Mouse (Mus musculus) stomach, postnatal 0 days (tissue): ENCODE results near the gene Trim71. TPM values are rescaled to one million over a fixed set of nuclear protein-coding genes. Genes with fewer than 3 reads are reported as not detected.

ENCODE experiments used
- ATAC-seq: fragments of 200-750 bp; cut with Nextera tagmentation; 2 replicates; pipeline ENCODE4 v1.8.0; 2017; ENCODE audit not compliant: low FRiP score, low TSS enrichment
- DNase-seq: peaks from one replicate; pipeline ENCODE4 v3.0.0-alpha.2; 2016; ENCODE audit warnings: low spot score
- H3K27ac ChIP-seq: fragments of 300-500 bp; sonication (generic); replicated peaks from 2 replicates; pipeline ENCODE4 v1.5.1; 2014; ENCODE audit warnings: mild to moderate bottlenecking, control low read depth
- H3K27me3 ChIP-seq: fragments of 300-500 bp; sonication (generic); 2 replicates; pipeline ENCODE4 v1.6.1; 2014; ENCODE audit warnings: low read length; ENCODE audit not compliant: control insufficient read depth, insufficient read depth
- H3K36me3 ChIP-seq: fragments of 300-500 bp; sonication (generic); 2 replicates; pipeline ENCODE4 v1.6.1; 2014; ENCODE audit warnings: low read length, mixed read lengths; ENCODE audit not compliant: control insufficient read depth, insufficient read depth
- H3K4me1 ChIP-seq: fragments of 300-500 bp; sonication (generic); replicated peaks from 2 replicates; pipeline ENCODE4 v1.6.1; 2014; ENCODE audit warnings: antibody characterized with exemption; ENCODE audit not compliant: control insufficient read depth, insufficient read depth
- H3K4me2 ChIP-seq: fragments of 300-500 bp; sonication (generic); replicated peaks from 2 replicates; pipeline ENCODE4 v1.6.1; 2014; ENCODE audit warnings: low read depth, mild to moderate bottlenecking, control low read depth, moderate library complexity
- H3K4me3 ChIP-seq: fragments of 300-500 bp; sonication (generic); 2 replicates; pipeline ENCODE4 v1.5.1; 2014; ENCODE audit warnings: low read depth, low read length, control low read depth
- H3K9ac ChIP-seq: fragments of 300-500 bp; sonication (generic); 2 replicates; pipeline ENCODE4 v1.6.1; 2014; ENCODE audit warnings: mild to moderate bottlenecking, low read length, control low read depth, mixed read lengths
- H3K9me3 ChIP-seq: fragments of 300-500 bp; sonication (generic); 2 replicates; pipeline ENCODE4 v1.6.1; 2016; ENCODE audit warnings: low read length; ENCODE audit not compliant: control insufficient read depth
- CTCF ChIP-seq: IDR thresholded peaks from 2 replicates; pipeline ENCODE4 v1.5.1; 2016; ENCODE audit warnings: antibody characterized with exemption, low read depth, mild to moderate bottlenecking, moderate library complexity
- EP300 ChIP-seq: optimal IDR thresholded peaks from 2 replicates; pipeline ENCODE3; 2016; ENCODE audit warnings: antibody characterized with exemption
- WGBS: fragments of 180-500 bp; shearing (Covaris S2); extraction: QIAGEN DNeasy Blood & Tissue Kit; methylation state at CpG from one replicate; pipeline ENCODE4 v1.1.7; 2014; 5-methylcytosine and 5-hydroxymethylcytosine counted together
- polyA plus RNA-seq: library from polyadenylated mRNA; unstranded; fragments of >200 nt; fragmentation: Nextera tagmentation; extraction: Ambion mirVana; gene quantifications from 2 replicates; pipeline ENCODE4 v1.2.1, GENCODE M21; 2015

Trim71 gene
- polyA plus RNA-seq, 1 experiment from 2014 or later: 0.47 TPM

GRCm38 (mm10) chr9:114534747-114535517 lies 29.2 kb downstream of the Trim71 start:
- Histone ChIP-seq H3K4me3 (no peak overlapping the region), H3K36me3 (no peaks in the 10 kb centered on the region), H3K9ac (no peak overlapping the region), H3K27me3 (no peaks in the 10 kb centered on the region), H3K9me3 (no peaks in the 10 kb centered on the region), H3K4me2 (no peak overlapping the region), H3K27ac (no peak overlapping the region), H3K4me1 (no peaks in the 10 kb centered on the region)
- no peak for TF ChIP-seq EP300
- TF ChIP-seq CTCF: no peak
- ATAC-seq (no peak), DNase-seq (no peak)
- 84% methylated on average over 9 of the region's 9 CpGs for WGBS

- Histone ChIP-seq H3K27me3 (no peaks in the 10 kb centered on the region), H3K9ac (no peak overlapping the region), H3K27ac (no peak overlapping the region), H3K9me3 (no peaks in the 10 kb centered on the region), H3K4me3 (no peak overlapping the region), H3K4me2 (no peak overlapping the region), H3K4me1 (no peaks in the 10 kb centered on the region), H3K36me3 (no peaks in the 10 kb centered on the region)
- DNase-seq (no peak), ATAC-seq (peak; percentile 38; the same call in 1 of the 2 replicates)
- no peak for TF ChIP-seq EP300
- no peak for TF ChIP-seq CTCF
- 63% methylated on average over 4 of the region's 4 CpGs for WGBS
These were observed 30.3 kb downstream of the Trim71 start for GRCm38 (mm10) chr9:114533848-114534247.

DNA sequence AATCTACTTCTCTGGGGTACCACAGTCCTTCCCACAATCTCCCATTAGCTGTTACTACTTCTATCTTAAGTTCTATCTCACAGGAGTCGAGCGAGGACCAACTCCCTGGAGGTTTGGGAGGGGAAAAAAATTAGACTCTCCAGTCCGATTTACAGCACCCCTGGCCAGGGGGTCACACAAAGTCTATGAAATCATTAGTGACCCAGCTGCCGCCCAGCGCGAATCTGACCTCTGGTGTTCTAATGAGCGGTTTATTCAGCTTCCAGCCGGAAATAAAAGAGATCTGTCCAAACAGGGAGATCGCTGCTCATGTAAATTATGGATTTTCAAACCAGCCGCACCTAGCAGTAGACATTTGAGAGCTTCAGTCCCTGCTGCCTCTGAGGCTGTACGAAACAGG lies 32.9 kb downstream of the Trim71 start:
- H3K4me2 ChIP-seq: no peak overlapping the region
- no peak overlapping the region for H3K4me3 ChIP-seq
- no peak for DNase-seq
- H3K4me1 ChIP-seq: no peaks in the 10 kb centered on the region
- no peak overlapping the region for H3K9ac ChIP-seq
- H3K36me3 ChIP-seq: no peaks in the 10 kb centered on the region
- no peaks in the 10 kb centered on the region for H3K27me3 ChIP-seq
- WGBS: 29% methylated on average over 11 of the region's 11 CpGs
- H3K9me3 ChIP-seq: no peaks in the 10 kb centered on the region
- TF ChIP-seq EP300: no peak
- TF ChIP-seq CTCF: no peak
- ATAC-seq: no peak
- H3K27ac ChIP-seq: no peak overlapping the region

DNA sequence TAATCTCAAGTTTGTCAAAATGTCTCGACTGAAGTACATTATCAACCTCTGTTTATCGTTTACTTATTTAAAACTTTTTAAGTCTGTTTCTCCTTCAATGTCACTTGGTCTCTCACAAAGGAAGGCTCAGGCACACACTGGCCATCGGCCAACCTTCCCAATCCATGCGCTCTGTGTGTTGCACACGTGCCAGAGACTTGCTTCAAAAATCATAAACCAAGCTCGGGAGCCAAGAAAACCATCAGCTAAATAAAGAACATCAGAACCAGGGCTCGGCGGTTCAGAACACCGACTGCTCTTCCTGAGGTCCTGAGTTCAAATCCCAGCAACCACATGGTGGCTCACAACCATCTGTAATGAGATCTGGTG lies 35.5 kb downstream of the Trim71 start:
- Histone ChIP-seq H3K4me2 (no peak overlapping the region), H3K9ac (no peak overlapping the region), H3K4me1 (no peaks in the 10 kb centered on the region), H3K27ac (no peak overlapping the region), H3K27me3 (no peaks in the 10 kb centered on the region), H3K9me3 (no peaks in the 10 kb centered on the region), H3K4me3 (no peak overlapping the region), H3K36me3 (no peaks in the 10 kb centered on the region)
- TF ChIP-seq EP300: no peak
- TF ChIP-seq CTCF: no peak
- 31% methylated on average over 9 of the region's 9 CpGs for WGBS
- peak; percentile 36 for DNase-seq
- ATAC-seq: no peak

DNA sequence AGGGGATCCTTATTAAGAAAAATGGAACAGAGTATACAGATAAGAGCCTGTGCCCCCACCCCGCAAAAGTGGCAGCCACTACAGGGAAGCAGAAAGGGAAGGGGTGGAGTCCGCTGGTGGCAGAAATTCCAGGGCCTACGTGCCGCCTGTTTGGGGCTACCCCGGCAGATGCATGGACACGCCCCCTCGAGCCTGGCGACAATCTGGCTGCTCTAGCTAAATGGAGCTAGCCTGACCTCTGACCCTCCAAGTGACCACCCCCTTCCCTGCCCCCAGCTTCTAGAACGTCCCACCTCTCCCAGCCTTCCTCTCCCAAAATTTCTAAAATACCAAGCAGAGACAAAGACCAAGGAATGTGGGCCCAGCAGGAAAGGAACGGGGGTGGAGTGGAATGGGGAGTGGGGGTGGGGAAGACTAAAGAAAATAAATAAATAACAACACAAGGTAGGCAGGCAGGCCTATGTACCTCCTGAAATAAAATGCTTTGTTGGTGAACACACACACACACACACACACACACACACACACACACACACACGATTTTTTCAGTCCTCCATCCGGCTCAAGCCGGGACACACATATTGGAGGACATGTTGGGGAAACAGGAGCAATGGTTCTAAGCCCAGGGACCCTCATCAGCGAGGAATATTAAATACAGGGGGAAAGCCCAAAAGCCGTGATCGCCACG lies 36.0 kb downstream of the Trim71 start:
- H3K4me2 ChIP-seq: peak overlapping the region; percentile 23; the same call in 1 of the 2 replicates
- H3K9ac ChIP-seq: no peak overlapping the region
- DNase-seq (peak; percentile 53), ATAC-seq (0 out of 2 replicates have a peak, but pooled peaks have one; percentile 27)
- H3K4me3 ChIP-seq: no peak overlapping the region
- H3K27me3 ChIP-seq: no peaks in the 10 kb centered on the region
- no peak overlapping the region for H3K27ac ChIP-seq
- WGBS: 22% methylated on average over 17 of the region's 17 CpGs
- no peaks in the 10 kb centered on the region for H3K9me3 ChIP-seq
- H3K4me1 ChIP-seq: no peaks in the 10 kb centered on the region
- no peaks in the 10 kb centered on the region for H3K36me3 ChIP-seq
- TF ChIP-seq CTCF (no peak), EP300 (no peak)

- Histone ChIP-seq H3K27ac (peak overlapping the region; percentile 63), H3K4me3 (peak overlapping the region; percentile 13), H3K36me3 (no peaks in the 10 kb centered on the region), H3K9ac (no peak overlapping the region), H3K9me3 (no peaks in the 10 kb centered on the region), H3K4me1 (no peaks in the 10 kb centered on the region), H3K4me2 (peak overlapping the region; percentile 47), H3K27me3 (no peaks in the 10 kb centered on the region)
- DNase-seq (peak; percentile 74), ATAC-seq (peak; percentile 54; the same call in 1 of the 2 replicates)
- TF ChIP-seq CTCF (no peak), EP300 (no peak)
- WGBS: 14% methylated on average over 16 of the region's 16 CpGs
These were observed 37.1 kb downstream of the Trim71 start for GRCm38 (mm10) chr9:114527085-114527484.
